Mouse (Mus musculus) ES-E14 (cell line): Measurements from ENCODE around the gene Tmem127. TPM values are rescaled to one million over a fixed set of nuclear protein-coding genes. Genes with fewer than 3 reads are reported as not detected.

Experiments
- DNase-seq: peaks from one replicate; pipeline ENCODE4 v3.0.0-alpha.2; 2013; ENCODE audit warnings: low read depth, low spot score
- H3K27ac ChIP-seq: 2 replicates; pipeline ENCODE4 v1.5.1; 2012; ENCODE audit warnings: low read depth, mild to moderate bottlenecking, low read length, moderate library complexity, mixed read lengths; ENCODE audit not compliant: poor library complexity, insufficient read depth, severe bottlenecking
- H3K36me3 ChIP-seq: 2 replicates; pipeline ENCODE4 v1.6.1; 2012; ENCODE audit warnings: mild to moderate bottlenecking, low read length, moderate library complexity, mixed read lengths; ENCODE audit not compliant: control insufficient read depth, poor library complexity, insufficient read depth, severe bottlenecking
- H3K4me1 ChIP-seq, 2 experiments: fragments of 150-350 bp in 1 of 2; sonication (generic) in 1 of 2; 2 replicates each; pipeline ENCODE4 v1.6.1; 2012; ENCODE audit warnings: low read length in 2 of 2, mild to moderate bottlenecking in 1 of 2, mixed read lengths in 1 of 2; ENCODE audit not compliant: control insufficient read depth in 2 of 2, insufficient read depth in 2 of 2, poor library complexity in 1 of 2
- H3K4me3 ChIP-seq, 2 experiments: fragments of 150-350 bp in 1 of 2; sonication (generic) in 1 of 2; 2 replicates each; pipeline ENCODE4 v1.5.1; 2012; ENCODE audit warnings: low read length in 2 of 2, low read depth in 1 of 2, mild to moderate bottlenecking in 1 of 2, mixed read lengths in 1 of 2; ENCODE audit not compliant: insufficient read depth in 1 of 2, poor library complexity in 1 of 2, severe bottlenecking in 1 of 2
- H3K9ac ChIP-seq: 2 replicates; pipeline ENCODE4 v1.6.1; 2012; ENCODE audit warnings: low read depth, mild to moderate bottlenecking, low read length, mixed read lengths; ENCODE audit not compliant: poor library complexity, insufficient read depth, severe bottlenecking
- H3K9me3 ChIP-seq: fragments of 150-350 bp; sonication (generic); 2 replicates; pipeline ENCODE4 v1.6.1; 2012; ENCODE audit warnings: low read depth, mild to moderate bottlenecking, low read length; ENCODE audit not compliant: control insufficient read depth, insufficient read depth
- CHD2 ChIP-seq: IDR thresholded peaks from 2 replicates; pipeline ENCODE4 v1.6.1; 2014; ENCODE audit warnings: mild to moderate bottlenecking, low read depth, low read length, inconsistent platforms
- HCFC1 ChIP-seq: IDR thresholded peaks from 2 replicates; pipeline ENCODE4 v1.6.1; 2012; ENCODE audit warnings: low read length, inconsistent platforms, borderline replicate concordance; ENCODE audit not compliant: insufficient read depth
- MAFK ChIP-seq: IDR thresholded peaks from 2 replicates; pipeline ENCODE4 v1.6.1; 2014; ENCODE audit warnings: mild to moderate bottlenecking, low read depth, low read length, inconsistent platforms; ENCODE audit not compliant: insufficient read depth
- ZC3H11A ChIP-seq: IDR thresholded peaks from 2 replicates; pipeline ENCODE4 v1.6.1; 2012; ENCODE audit warnings: low read depth, mild to moderate bottlenecking, inconsistent platforms, low read length, borderline replicate concordance
- ZNF384 ChIP-seq: IDR thresholded peaks from 2 replicates; pipeline ENCODE4 v1.6.1; 2012; ENCODE audit warnings: low read depth, low read length, inconsistent platforms
- in situ Hi-C, 2 experiments: fragments of 600-800 bp; cut with MboI; formaldehyde crosslinking; loops; one replicate each; pipeline ENCODE4 v1.15.1; 2025; ENCODE audit warnings: low sequenced_read_pairs in 2 of 2, inconsistent platforms in 1 of 2; ENCODE audit not compliant: unreplicated experiment in 2 of 2
- total RNA-seq: library from RNA; depleted of rRNA; stranded (reverse); fragments of 300-350 nt; gene quantifications from 2 replicates; pipeline ENCODE4 v1.2.3, GENCODE M21; 2012; rRNA removed

The Tmem127 gene
- total RNA-seq, 1 experiment: 18.9 TPM

GRCm38 (mm10) chr2:127310685-127311084, 63.0 kb downstream of the Tmem127 start:
- no peaks in the 10 kb centered on the region for H3K9me3 ChIP-seq
- no peak overlapping the region for H3K9ac ChIP-seq
- DNase-seq: no peak
- no peaks in the 10 kb centered on the region for H3K36me3 ChIP-seq
- no peak overlapping the region for H3K27ac ChIP-seq
- H3K4me1 ChIP-seq: no peaks in the 10 kb centered on the region
- no peak overlapping the region for H3K4me3 ChIP-seq
- no peak for TF ChIP-seq ZNF384
- TF ChIP-seq CHD2: no peak
- no peak for TF ChIP-seq HCFC1
- TF ChIP-seq ZC3H11A: no peak
- TF ChIP-seq MAFK: no peak
- in situ Hi-C loops: no loop called here

Other genes with a start within 250 kb of the Tmem127 start
- gene Ap4e1, start 239.2 kb upstream of the Tmem127 start, total RNA-seq: 11.4 and 14.4 TPM in 2 replicates
- gene Blvra, start 177.2 kb upstream of the Tmem127 start, total RNA-seq: 6.0 and 11.6 TPM in 2 replicates
- 45.9 and 47.4 TPM in 2 replicates for gene Ncaph, start 114.0 kb upstream of the Tmem127 start, total RNA-seq
- gene Itpripl1, start 104.5 kb upstream of the Tmem127 start, total RNA-seq: 14.1 and 20.0 TPM in 2 replicates
- 1.8 and 1.9 TPM in 2 replicates for gene 1810024B03Rik, start 39.6 kb upstream of the Tmem127 start, total RNA-seq
- 147 and 181 TPM in 2 replicates for gene Snrnp200, start 39.5 kb upstream of the Tmem127 start, total RNA-seq
- 71.2 and 86.2 TPM in 2 replicates for gene Ciao1, start 92 bp upstream of the Tmem127 start, total RNA-seq
- gene Stard7, start 22.3 kb downstream of the Tmem127 start, total RNA-seq: 30.0 and 40.7 TPM in 2 replicates
- 1.1 and 1.8 TPM in 2 replicates for gene Dusp2, start 88.3 kb downstream of the Tmem127 start, total RNA-seq
- not detected in 2 replicates for gene Astl, start 90.7 kb downstream of the Tmem127 start, total RNA-seq
- 0.90 and 1.5 TPM in 2 replicates for gene Adra2b, start 115.3 kb downstream of the Tmem127 start, total RNA-seq
- 26.4 and 27.3 TPM in 2 replicates for gene Gpat2, start 177.3 kb downstream of the Tmem127 start, total RNA-seq
- gene Fahd2a, start 196.7 kb downstream of the Tmem127 start, total RNA-seq: 6.6 and 8.7 TPM in 2 replicates